Mouse (Mus musculus) NIH3T3 (cell line): ENCODE results near the gene Phf1.

ENCODE experiments used
- DNase-seq: peaks from one replicate; pipeline ENCODE4 v3.0.0-alpha.2; 2012; ENCODE audit warnings: low read depth

Gene Phf1

GRCm38 (mm10) chr17:26933885-26934827 lies 1.3 kb downstream of the Phf1 start:
- DNase-seq = no peak

GRCm38 (mm10) chr17:26935027-26935426 lies 2.2 kb downstream of the Phf1 start:
- DNase-seq = no peak

- DNase-seq = no peak
These were observed 3.6 kb downstream of the Phf1 start for GRCm38 (mm10) chr17:26936453-26936852.

GRCm38 (mm10) chr17:26936921-26937695 lies 4.3 kb downstream of the Phf1 start:
- no peak for DNase-seq

- DNase-seq = no peak
These were observed 5.2 kb downstream of the Phf1 start for GRCm38 (mm10) chr17:26937883-26938695.

GRCm38 (mm10) chr17:26938731-26939130 lies 5.9 kb downstream of the Phf1 start:
- DNase-seq = no peak

- peak; percentile 100 for DNase-seq
These were observed 6.5 kb downstream of the Phf1 start, which contains the start of gene Cuta for GRCm38 (mm10) chr17:26939178-26939972. Gene Cuta (minus strand): TSS chr17:26939569.

GRCm38 (mm10) chr17:26939973-26940300 lies 7.1 kb downstream of the Phf1 start:
- no peak for DNase-seq

GRCm38 (mm10) chr17:26941031-26941789 lies 8.4 kb downstream of the Phf1 start, which contains the start of gene Syngap1:
Gene Syngap1 (plus strand): TSS chr17:26941253.
- peak; percentile 75 for DNase-seq

- peak; percentile 41 for DNase-seq
These were observed 9.2 kb downstream of the Phf1 start for GRCm38 (mm10) chr17:26941841-26942570.

GRCm38 (mm10) chr17:26945824-26946495 lies 13.1 kb downstream of the Phf1 start:
- DNase-seq = no peak

- DNase-seq = no peak
These were observed 13.7 kb downstream of the Phf1 start for GRCm38 (mm10) chr17:26946567-26946966.

- no peak for DNase-seq
These were observed 14.6 kb downstream of the Phf1 start for GRCm38 (mm10) chr17:26947231-26948100.

GRCm38 (mm10) chr17:26948316-26949050 lies 15.6 kb downstream of the Phf1 start:
- DNase-seq = peak; percentile 59

- peak; percentile 45 for DNase-seq
These were observed 16.3 kb downstream of the Phf1 start for GRCm38 (mm10) chr17:26949051-26949577.

- peak; percentile 22 for DNase-seq
These were observed 17.0 kb downstream of the Phf1 start for GRCm38 (mm10) chr17:26949866-26950265.
